Mouse (Mus musculus): Measurements from ENCODE around the gene Serac1.

GRCm38 (mm10) chr17:6052801-6053200, 26.7 kb downstream of the Serac1 start:
- TF ChIP-seq CTCF (IDR thresholded peaks at IDR 0.05 in 2 of 3, conservative IDR thresholded peaks at IDR 0.05 in 1 of 3; ENCODE audit: control insufficient read depth in 1 of 3, insufficient read depth in 1 of 3, low read depth in 2 of 3, low read length in 3 of 3, poor library complexity in 1 of 3, severe bottlenecking in 1 of 3) (no peak), USF1 (IDR thresholded peaks at IDR 0.05; ENCODE audit: low read depth, low read length) (no peak), POLR2A (IDR thresholded peaks at IDR 0.05; ENCODE audit: control insufficient read depth in 1 of 2, insufficient read depth in 1 of 2, low read depth in 1 of 2, low read length in 2 of 2, poor library complexity in 1 of 2) (no peak), MYB (IDR thresholded peaks at IDR 0.05; ENCODE audit: low read depth, low read length) (no peak), ELF1 (IDR thresholded peaks at IDR 0.05; ENCODE audit: low read depth, low read length) (no peak), GATA1 (IDR thresholded peaks at IDR 0.05; ENCODE audit: low read depth, low read length) (no peak), NELFE (IDR thresholded peaks at IDR 0.05; ENCODE audit: low read depth, low read length) (no peak), TBP (IDR thresholded peaks at IDR 0.05; ENCODE audit: low read depth, low read length) (no peak), MYC (IDR thresholded peaks at IDR 0.05; ENCODE audit: low read depth, low read length) (no peak)

Measured in MEL (cell line).